Mouse (Mus musculus) liver, embryonic 14.5 days (tissue): ENCODE data around the gene Gprc5a.

Experiments
- CTCF ChIP-seq: IDR thresholded peaks from 2 replicates; pipeline ENCODE4 v1.5.1; 2016; ENCODE audit warnings: antibody characterized with exemption, low read depth, control low read depth
- EP300 ChIP-seq: IDR thresholded peaks from 2 replicates; pipeline ENCODE4 v1.6.1; 2016; ENCODE audit warnings: antibody characterized with exemption, low read depth

- TF ChIP-seq CTCF (peak; percentile 56), EP300 (no peak)
These were observed 39.2 kb upstream of the Gprc5a start for GRCm38 (mm10) chr6:135026232-135026631.
